Mouse (Mus musculus) bone marrow, adult 2 months (tissue): ENCODE data around the gene 5730455P16Rik.

Experiments
- CTCF ChIP-seq: fragments of 200-500 bp; IDR thresholded peaks from 2 replicates; pipeline ENCODE4 v1.5.1; 2011; ENCODE audit warnings: low read length, control low read depth; ENCODE audit not compliant: control insufficient read depth, insufficient read depth
- POLR2A ChIP-seq: fragments of 200-500 bp; IDR thresholded peaks from 2 replicates; pipeline ENCODE4 v1.6.1; 2011; ENCODE audit warnings: low read depth, mild to moderate bottlenecking, control low read depth, low read length, borderline replicate concordance; ENCODE audit not compliant: control insufficient read depth

- TF ChIP-seq POLR2A (no peak), CTCF (no peak)
These were observed 6.6 kb upstream of the 5730455P16Rik start for GRCm38 (mm10) chr11:80384461-80384860.
